Mouse (Mus musculus) hindbrain, embryonic 16.5 days (tissue): Measurements from ENCODE around the gene Elavl2. TPM values are rescaled to one million over a fixed set of nuclear protein-coding genes. Genes with fewer than 3 reads are reported as not detected.

Experiments
- ATAC-seq: fragments of 200-750 bp; cut with Nextera tagmentation; 2 replicates; pipeline ENCODE4 v1.8.0; 2017; ENCODE audit warnings: moderate TSS enrichment, moderate library complexity
- H3K27ac ChIP-seq: fragments of 300-500 bp; sonication (generic); 2 replicates; pipeline ENCODE4 v1.5.1; 2014; ENCODE audit warnings: low read depth, mild to moderate bottlenecking, control low read depth, low read length, moderate library complexity
- H3K27me3 ChIP-seq: fragments of 300-500 bp; sonication (generic); replicated peaks from 2 replicates; pipeline ENCODE4 v1.6.1; 2014; ENCODE audit warnings: low read length; ENCODE audit not compliant: control insufficient read depth, insufficient read depth
- H3K36me3 ChIP-seq: fragments of 300-500 bp; sonication (generic); 2 replicates; pipeline ENCODE4 v1.6.1; 2014; ENCODE audit warnings: mild to moderate bottlenecking, low read length, moderate library complexity, mixed read lengths; ENCODE audit not compliant: control insufficient read depth, insufficient read depth
- H3K4me1 ChIP-seq: fragments of 300-500 bp; sonication (generic); 2 replicates; pipeline ENCODE4 v1.6.1; 2014; ENCODE audit warnings: low read depth, low read length; ENCODE audit not compliant: control insufficient read depth, insufficient read depth
- H3K4me2 ChIP-seq: fragments of 300-500 bp; sonication (generic); 2 replicates; pipeline ENCODE4 v1.6.1; 2014; ENCODE audit warnings: mild to moderate bottlenecking, low read length, control low read depth, moderate library complexity
- H3K4me3 ChIP-seq: fragments of 300-500 bp; sonication (generic); 2 replicates; pipeline ENCODE4 v1.5.1; 2014; ENCODE audit warnings: mild to moderate bottlenecking, low read length, control low read depth, moderate library complexity
- H3K9ac ChIP-seq: fragments of 300-500 bp; sonication (generic); 2 replicates; pipeline ENCODE4 v1.6.1; 2014; ENCODE audit warnings: low read depth, mild to moderate bottlenecking, control low read depth, low read length, moderate library complexity
- H3K9me3 ChIP-seq: fragments of 300-500 bp; sonication (generic); 2 replicates; pipeline ENCODE4 v1.6.1; 2014; ENCODE audit warnings: mild to moderate bottlenecking, low read length, moderate library complexity; ENCODE audit not compliant: control insufficient read depth
- WGBS: fragments of 180-500 bp; shearing (Covaris S2); extraction: QIAGEN DNeasy Blood & Tissue Kit; methylation state at CpG from one replicate; pipeline ENCODE4 v1.1.7; 2014; 5-methylcytosine and 5-hydroxymethylcytosine counted together
- polyA plus RNA-seq: library from polyadenylated mRNA; unstranded; fragments of >200 nt; fragmentation: Nextera tagmentation; extraction: Ambion mirVana; gene quantifications from 2 replicates; pipeline ENCODE4 v1.2.1, GENCODE M21; 2015

The Elavl2 gene
- polyA plus RNA-seq, 1 experiment from 2014 or later, result 148 TPM

DNA sequence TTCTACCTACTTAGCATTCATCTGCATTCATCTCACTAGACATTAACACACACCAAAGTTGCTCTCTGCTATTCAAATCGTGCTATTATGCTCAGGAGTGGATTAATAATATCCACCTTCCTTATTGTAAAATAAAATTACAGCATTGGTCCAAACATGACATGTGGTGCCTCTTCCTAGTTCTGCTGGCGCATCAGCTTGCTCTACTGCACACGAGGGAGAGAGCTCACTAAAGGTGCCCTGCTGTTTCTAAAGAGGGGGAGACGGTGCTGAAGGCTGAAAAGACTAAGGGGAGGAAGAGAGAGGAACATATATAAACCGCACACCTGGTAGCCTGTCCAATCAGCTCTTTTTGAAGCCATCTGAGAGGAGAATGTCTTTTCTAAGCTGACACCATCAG lies 38.1 kb downstream of the Elavl2 start:
- ATAC-seq, result 0 out of 2 replicates have a peak, but pooled peaks have one; percentile 37
- 32% methylated on average over 5 of the region's 5 CpGs for WGBS
- Histone ChIP-seq H3K36me3 (no peaks in the 10 kb centered on the region), H3K4me1 (peaks cover 5% of the 10 kb centered on the region), H3K9ac (no peak overlapping the region), H3K27ac (no peak overlapping the region), H3K27me3 (no peaks in the 10 kb centered on the region), H3K4me3 (no peak overlapping the region), H3K9me3 (no peaks in the 10 kb centered on the region), H3K4me2 (no peak overlapping the region)

DNA sequence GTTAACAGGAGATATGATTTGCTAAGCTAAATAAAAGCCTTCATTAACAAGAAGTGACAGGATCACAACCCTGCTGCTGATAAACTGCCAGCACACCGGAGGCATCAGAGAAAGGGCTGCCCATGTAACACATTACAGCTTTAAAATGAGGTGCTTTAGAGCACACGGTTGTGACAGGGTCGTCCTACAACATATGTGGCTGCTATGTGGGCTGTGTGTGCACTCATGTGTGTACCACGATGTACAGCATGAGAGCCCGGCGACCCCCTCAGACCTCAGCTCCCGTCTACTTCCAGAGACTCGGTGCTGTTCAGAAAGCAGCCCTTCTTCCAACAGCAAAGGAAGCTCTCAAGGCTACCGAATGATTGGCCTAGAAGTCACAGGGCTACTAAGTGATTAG lies 47.4 kb downstream of the Elavl2 start:
- no peak overlapping the region for H3K9ac ChIP-seq
- H3K9me3 ChIP-seq, result no peaks in the 10 kb centered on the region
- no peaks in the 10 kb centered on the region for H3K4me1 ChIP-seq
- ATAC-seq, result peak; percentile 40; the same call in 1 of the 2 replicates
- no peak overlapping the region for H3K4me2 ChIP-seq
- 59% methylated on average over 9 of the region's 9 CpGs for WGBS
- no peak overlapping the region for H3K27ac ChIP-seq
- H3K4me3 ChIP-seq, result no peak overlapping the region
- H3K27me3 ChIP-seq, result no peaks in the 10 kb centered on the region
- no peaks in the 10 kb centered on the region for H3K36me3 ChIP-seq

DNA sequence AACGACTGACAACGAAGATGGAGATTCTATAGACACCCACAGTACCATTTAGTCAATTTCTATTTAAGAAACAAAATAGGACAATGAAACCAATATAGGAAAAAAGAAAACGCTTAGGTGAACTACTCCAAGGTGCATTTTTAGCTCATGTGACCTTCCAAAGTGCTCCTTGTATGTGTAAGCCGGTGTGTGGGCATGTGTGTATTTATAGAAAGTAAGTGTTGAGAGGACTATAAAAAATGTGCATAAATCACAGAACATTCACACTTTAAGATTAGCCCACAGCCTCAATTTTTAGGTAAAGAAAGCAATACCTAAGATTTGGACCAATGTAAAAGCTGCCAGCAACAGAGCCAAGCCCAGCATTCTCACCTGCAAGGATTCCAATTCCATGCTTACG lies 51.0 kb downstream of the Elavl2 start:
- Histone ChIP-seq H3K9me3 (no peaks in the 10 kb centered on the region), H3K4me3 (no peak overlapping the region), H3K9ac (no peak overlapping the region), H3K4me2 (no peak overlapping the region), H3K4me1 (no peaks in the 10 kb centered on the region; the same call in 1 of the 2 replicates), H3K27ac (no peak overlapping the region), H3K36me3 (no peaks in the 10 kb centered on the region), H3K27me3 (no peaks in the 10 kb centered on the region)
- no peak for ATAC-seq
- 91% methylated on average over 5 of the region's 5 CpGs for WGBS

DNA sequence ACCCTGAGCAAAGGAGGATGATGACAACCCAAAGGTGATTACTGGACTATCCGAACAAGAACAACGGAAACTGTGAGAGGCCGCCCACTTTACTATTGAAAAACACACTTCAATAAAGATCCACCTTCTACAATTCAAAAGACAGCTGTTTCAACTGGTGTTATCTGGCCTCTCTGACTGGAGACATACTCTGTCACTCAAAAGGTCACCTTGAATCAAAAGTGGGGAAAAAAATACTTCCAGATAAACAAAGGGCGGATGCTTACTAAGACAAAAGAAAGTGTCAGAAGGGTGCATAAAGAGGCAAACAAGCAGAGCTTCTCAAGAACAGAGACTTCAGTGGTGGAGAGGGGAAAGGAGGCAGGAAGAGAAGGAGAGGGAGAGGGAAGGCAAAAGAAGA lies 66.4 kb downstream of the Elavl2 start:
- Histone ChIP-seq H3K4me3 (no peak overlapping the region), H3K27me3 (no peaks in the 10 kb centered on the region), H3K4me1 (no peaks in the 10 kb centered on the region), H3K27ac (no peak overlapping the region), H3K4me2 (no peak overlapping the region), H3K9me3 (no peaks in the 10 kb centered on the region), H3K9ac (no peak overlapping the region), H3K36me3 (no peaks in the 10 kb centered on the region; the same call in 1 of the 2 replicates)
- ATAC-seq, result no peak
- WGBS, result 86% methylated on average over 4 of the region's 4 CpGs

GRCm38 (mm10) chr4:91310801-91311200 lies 89.8 kb downstream of the Elavl2 start:
- Histone ChIP-seq H3K9me3 (no peaks in the 10 kb centered on the region), H3K4me2 (no peak overlapping the region), H3K36me3 (no peaks in the 10 kb centered on the region; the same call in 1 of the 2 replicates), H3K27me3 (no peaks in the 10 kb centered on the region), H3K4me1 (no peaks in the 10 kb centered on the region), H3K9ac (no peak overlapping the region), H3K4me3 (no peak overlapping the region), H3K27ac (no peak overlapping the region)
- ATAC-seq, result no peak
- WGBS, result 84% methylated on average over 1 of the region's 1 CpGs

GRCm38 (mm10) chr4:91297706-91298105 lies 102.9 kb downstream of the Elavl2 start:
- Histone ChIP-seq H3K27ac (no peak overlapping the region), H3K4me2 (no peak overlapping the region)

GRCm38 (mm10) chr4:91295317-91295716 lies 105.3 kb downstream of the Elavl2 start:
- Histone ChIP-seq H3K27ac (no peak overlapping the region), H3K9ac (no peak overlapping the region), H3K4me2 (no peak overlapping the region), H3K9me3 (no peaks in the 10 kb centered on the region), H3K4me3 (no peak overlapping the region), H3K27me3 (no peaks in the 10 kb centered on the region), H3K4me1 (no peaks in the 10 kb centered on the region), H3K36me3 (no peaks in the 10 kb centered on the region)
- WGBS, result 79% methylated on average over 4 of the region's 4 CpGs
- ATAC-seq, result no peak

More at GRCm38 (mm10) chr4:91297706-91298105, 102.9 kb downstream of the Elavl2 start:
- H3K9me3 ChIP-seq, result no peaks in the 10 kb centered on the region
- no peak overlapping the region for H3K4me3 ChIP-seq
- no peak; the same call in 1 of the 2 replicates for ATAC-seq
- no peaks in the 10 kb centered on the region for H3K27me3 ChIP-seq
- H3K36me3 ChIP-seq, result no peaks in the 10 kb centered on the region
- no peaks in the 10 kb centered on the region for H3K4me1 ChIP-seq
- no peak overlapping the region for H3K9ac ChIP-seq

- H3K27ac ChIP-seq, result no peak overlapping the region
- no peak overlapping the region for H3K4me3 ChIP-seq
- no peak overlapping the region for H3K9ac ChIP-seq
- no peak overlapping the region for H3K4me2 ChIP-seq
- WGBS, result 82% methylated on average over 1 of the region's 1 CpGs
- no peaks in the 10 kb centered on the region for H3K27me3 ChIP-seq
- no peaks in the 10 kb centered on the region for H3K4me1 ChIP-seq
- no peak for ATAC-seq
- H3K9me3 ChIP-seq, result no peaks in the 10 kb centered on the region
- no peaks in the 10 kb centered on the region for H3K36me3 ChIP-seq
Observed at GRCm38 (mm10) chr4:91291526-91291925, 109.1 kb downstream of the Elavl2 start.

DNA sequence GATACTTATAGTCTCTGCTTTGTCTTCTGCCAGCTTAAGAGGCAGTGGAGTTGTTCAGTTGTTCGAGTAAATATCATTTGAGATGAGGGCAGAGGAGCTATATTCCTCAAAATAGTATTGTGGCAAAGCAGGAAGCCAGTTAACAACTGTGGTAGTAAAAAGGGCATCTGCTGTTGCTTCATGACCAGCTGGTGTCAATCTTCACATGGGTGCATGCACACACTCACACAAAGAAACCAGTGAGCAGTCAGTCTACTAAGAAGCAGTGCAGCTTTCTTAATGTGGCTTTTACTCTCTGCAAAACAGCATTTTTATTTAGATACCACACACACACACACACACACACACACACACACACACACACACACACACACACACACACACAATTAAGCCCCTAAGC lies 110.2 kb downstream of the Elavl2 start:
- WGBS, result 76% methylated on average over 1 of the region's 1 CpGs
- no peaks in the 10 kb centered on the region for H3K9me3 ChIP-seq
- H3K36me3 ChIP-seq, result no peaks in the 10 kb centered on the region
- ATAC-seq, result no peak
- no peaks in the 10 kb centered on the region for H3K27me3 ChIP-seq
- H3K9ac ChIP-seq, result no peak overlapping the region
- H3K4me3 ChIP-seq, result no peak overlapping the region
- no peaks in the 10 kb centered on the region for H3K4me1 ChIP-seq
- no peak overlapping the region for H3K4me2 ChIP-seq
- H3K27ac ChIP-seq, result no peak overlapping the region

DNA sequence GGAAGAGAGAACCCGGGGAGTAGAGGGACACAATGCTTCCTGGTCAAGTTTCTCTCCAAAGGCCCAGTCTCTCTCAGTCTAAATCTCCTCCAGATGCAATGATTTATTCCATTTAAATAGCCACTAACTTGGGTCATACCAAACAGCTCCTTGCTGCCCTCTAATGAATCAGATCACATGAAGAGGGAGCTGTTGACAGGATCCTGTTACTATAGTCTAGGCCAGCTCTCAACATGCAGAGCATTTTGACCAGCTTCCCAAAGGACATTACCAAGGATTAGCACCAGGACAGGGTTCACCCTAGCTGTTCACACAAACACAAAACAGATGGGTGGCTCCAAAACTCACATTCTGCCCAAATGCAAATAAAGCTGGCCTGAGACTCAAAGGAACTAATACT lies 111.4 kb downstream of the Elavl2 start:
- Histone ChIP-seq H3K4me1 (no peaks in the 10 kb centered on the region), H3K9me3 (no peaks in the 10 kb centered on the region), H3K27ac (no peak overlapping the region), H3K9ac (no peak overlapping the region), H3K36me3 (no peaks in the 10 kb centered on the region), H3K27me3 (no peaks in the 10 kb centered on the region), H3K4me3 (no peak overlapping the region), H3K4me2 (no peak overlapping the region)
- peak; percentile 29; the same call in 1 of the 2 replicates for ATAC-seq
- 86% methylated on average over 1 of the region's 1 CpGs for WGBS
